Mouse (Mus musculus) CD4-positive naive resting alpha-beta T cell, adult 57 days (primary cell): ENCODE data around the gene Hnrnpa2b1. TPM values are rescaled to one million over a fixed set of nuclear protein-coding genes. Genes with fewer than 3 reads are reported as not detected.

Experiments used
- total RNA-seq: library from RNA; stranded (reverse); gene quantifications from one replicate; pipeline ENCODE4 v1.2.4, GENCODE M21; 2023

The Hnrnpa2b1 gene
- 860 TPM for total RNA-seq

GRCm38 (mm10) chr6:51469715-51470310 lies at the start of gene Hnrnpa2b1:
Hnrnpa2b1 (minus strand) TSS chr6:51469894.

DNA sequence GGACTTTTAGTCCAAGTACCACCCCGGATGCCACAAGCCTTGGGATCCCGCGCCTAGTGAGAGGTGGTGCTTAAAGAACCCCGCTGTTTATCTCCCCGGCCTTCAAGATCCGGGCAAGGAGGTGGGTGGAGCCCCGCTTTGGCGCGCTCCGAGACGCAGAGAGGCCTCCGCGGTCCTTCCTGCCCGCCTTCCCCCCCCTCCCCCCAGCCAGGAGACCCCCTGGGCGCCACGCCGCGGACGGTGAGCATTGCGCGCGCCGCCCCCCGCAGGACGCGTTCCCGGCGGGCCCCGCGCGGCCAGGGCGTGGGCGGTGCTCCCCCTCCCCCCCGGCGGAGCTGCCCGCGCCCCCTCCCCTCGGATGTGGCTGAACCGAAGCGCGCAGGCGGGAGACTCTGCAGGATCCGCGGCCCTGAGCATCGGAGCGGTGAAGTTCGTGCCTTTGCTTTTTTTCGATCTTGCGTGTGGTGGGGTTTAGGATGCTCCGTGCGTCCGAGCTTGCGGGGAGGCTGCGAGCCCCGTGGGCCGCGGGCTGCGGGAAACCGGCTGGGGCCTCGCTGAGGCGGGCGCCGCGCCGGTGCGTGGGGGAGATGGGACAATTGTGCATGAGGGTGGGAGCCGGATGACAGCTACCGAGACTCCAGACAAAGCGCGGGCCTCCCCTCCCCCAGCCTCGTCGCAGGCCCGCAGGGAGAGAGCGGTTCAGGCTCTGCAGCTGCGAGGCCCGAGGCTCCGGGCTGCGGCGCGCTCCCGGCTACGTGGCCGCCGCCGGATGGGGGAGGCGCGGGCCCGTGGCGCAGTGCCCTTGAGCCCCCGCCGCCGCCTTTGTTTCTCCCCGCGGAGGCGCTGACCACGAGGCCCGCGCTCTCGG lies 851 bp upstream of the Hnrnpa2b1 start, which contains the start of gene Cbx3:
Cbx3 (plus strand) TSS at position 50 of the 868 bp plus-strand sequence.

DNA sequence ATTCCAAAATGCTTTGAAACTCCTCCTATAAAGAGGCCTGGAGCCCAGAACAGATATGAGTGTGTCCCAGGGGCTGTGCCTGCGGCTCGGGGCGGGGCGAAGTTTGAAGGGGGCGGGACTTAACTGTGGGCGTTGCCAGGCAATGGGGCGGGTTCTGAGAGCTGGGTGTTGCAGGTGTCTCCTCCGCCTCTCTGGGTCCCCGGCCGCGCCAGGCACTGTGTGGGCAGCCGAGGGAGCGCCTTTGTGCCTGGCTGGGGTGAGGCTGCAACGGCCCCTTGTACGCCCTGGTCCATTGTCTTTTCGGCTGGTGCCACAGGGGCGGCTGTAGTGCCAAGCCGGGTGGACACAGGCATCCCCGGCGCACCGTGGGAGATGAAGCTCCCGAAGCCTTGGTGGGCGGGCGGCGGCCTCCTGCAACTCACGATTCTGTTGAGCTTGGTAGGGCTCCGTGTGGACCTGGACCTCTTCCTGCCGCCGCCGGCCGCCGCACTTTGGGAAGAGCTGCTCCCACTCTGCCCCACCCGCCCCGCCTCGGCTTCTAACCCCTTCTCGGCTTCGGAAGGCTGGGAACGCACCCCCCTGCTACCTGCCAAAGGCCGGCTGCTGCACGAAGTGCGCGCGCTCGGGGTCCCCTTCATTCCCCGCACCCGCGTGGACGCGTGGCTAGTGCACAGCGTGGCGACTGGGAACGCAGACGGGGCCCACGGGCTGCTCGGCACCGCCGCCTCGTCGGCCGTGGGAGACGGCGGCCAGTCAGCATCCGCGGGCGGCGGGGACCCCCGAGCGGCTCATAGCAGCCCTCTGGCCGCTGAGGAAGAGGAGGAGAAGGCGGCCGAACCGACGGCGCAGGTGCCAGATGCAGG lies 36.9 kb downstream of the Hnrnpa2b1 start, which contains the start of gene Nfe2l3:
Nfe2l3 (plus strand) TSS at position 136 of the 863 bp plus-strand sequence.

Other genes starting within 250 kb of the Hnrnpa2b1 start
- gene Nfe2l3, start 37.2 kb downstream of the Hnrnpa2b1 start, total RNA-seq: 0.38 TPM
- 107 TPM for gene Cbx3, start 466 bp upstream of the Hnrnpa2b1 start, total RNA-seq
- gene Snx10, start 54.0 kb upstream of the Hnrnpa2b1 start, total RNA-seq: 7.8 TPM